Mouse (Mus musculus) erythroblast, embryonic 14.5 days (primary cell): Measurements from ENCODE around the gene Dock4. TPM values are rescaled to one million over a fixed set of nuclear protein-coding genes. Genes with fewer than 3 reads are reported as not detected.

Source experiments
- H3K27me3 ChIP-seq: 2 replicates; pipeline ENCODE4 v1.6.1; 2012; ENCODE audit warnings: inconsistent platforms; ENCODE audit not compliant: control insufficient read depth
- H3K36me3 ChIP-seq: 2 replicates; pipeline ENCODE4 v1.6.1; 2012; ENCODE audit warnings: mild to moderate bottlenecking, inconsistent platforms; ENCODE audit not compliant: control insufficient read depth
- H3K4me1 ChIP-seq: 2 replicates; pipeline ENCODE4 v1.6.1; 2012; ENCODE audit warnings: inconsistent platforms; ENCODE audit not compliant: control insufficient read depth
- H3K4me3 ChIP-seq: replicated peaks from 2 replicates; pipeline ENCODE3; 2012; ENCODE audit warnings: moderate library complexity, mild to moderate bottlenecking, inconsistent platforms
- H3K9me3 ChIP-seq: 2 replicates; pipeline ENCODE4 v1.6.1; 2012; ENCODE audit warnings: low read length, inconsistent platforms, mixed read lengths; ENCODE audit not compliant: control insufficient read depth
- GATA1 ChIP-seq: IDR thresholded peaks from 2 replicates; pipeline ENCODE4 v1.6.1; 2012; ENCODE audit warnings: low read length, inconsistent platforms, mixed read lengths
- TAL1 ChIP-seq: IDR thresholded peaks from 3 replicates; pipeline ENCODE4 v1.6.1; 2012; ENCODE audit warnings: low read length, inconsistent platforms, mixed read lengths
- polyA plus RNA-seq: library from polyadenylated mRNA; stranded (reverse); fragments of >175 nt; gene quantifications from 2 replicates; pipeline ENCODE4 v1.2.3, GENCODE M21; 2012

Gene Dock4
- polyA plus RNA-seq, 1 experiment: 0.05 TPM

DNA sequence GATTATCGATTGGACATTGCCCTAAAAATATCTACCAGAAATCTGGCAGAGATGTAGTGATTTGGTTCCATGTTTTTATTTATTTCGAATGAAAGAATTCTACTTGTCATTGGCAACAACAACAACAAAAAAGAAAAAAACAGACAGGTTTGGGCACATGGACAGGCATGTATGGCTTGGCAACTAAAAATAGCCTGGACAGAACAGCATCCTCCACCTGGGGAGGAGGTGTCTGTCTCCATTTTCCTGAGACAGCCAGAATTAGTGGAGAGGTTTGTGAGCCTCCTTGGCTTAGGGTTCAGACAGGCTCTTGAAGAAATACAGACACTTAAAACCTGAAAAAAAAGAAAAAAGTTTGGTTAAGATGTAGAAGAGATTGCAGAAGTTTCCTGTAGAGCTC lies 10.8 kb downstream of the Dock4 start:
- Histone ChIP-seq H3K36me3 (no peaks in the 10 kb centered on the region), H3K9me3 (no peaks in the 10 kb centered on the region), H3K4me1 (no peaks in the 10 kb centered on the region), H3K27me3 (no peaks in the 10 kb centered on the region), H3K4me3 (no peak overlapping the region)
- TF ChIP-seq TAL1 (no peak), GATA1 (no peak)

GRCm38 (mm10) chr12:40458977-40459376 lies 13.2 kb downstream of the Dock4 start:
- Histone ChIP-seq H3K4me1 (no peaks in the 10 kb centered on the region), H3K4me3 (no peak overlapping the region), H3K27me3 (no peaks in the 10 kb centered on the region), H3K36me3 (no peaks in the 10 kb centered on the region), H3K9me3 (no peaks in the 10 kb centered on the region)
- TF ChIP-seq GATA1 (no peak), TAL1 (no peak)

- no peak for TF ChIP-seq TAL1
- no peak for TF ChIP-seq GATA1
- Histone ChIP-seq H3K4me1 (no peaks in the 10 kb centered on the region), H3K36me3 (no peaks in the 10 kb centered on the region), H3K4me3 (no peak overlapping the region), H3K27me3 (no peaks in the 10 kb centered on the region), H3K9me3 (no peaks in the 10 kb centered on the region)
Measured at GRCm38 (mm10) chr12:40459673-40460265, 14.0 kb downstream of the Dock4 start.

DNA sequence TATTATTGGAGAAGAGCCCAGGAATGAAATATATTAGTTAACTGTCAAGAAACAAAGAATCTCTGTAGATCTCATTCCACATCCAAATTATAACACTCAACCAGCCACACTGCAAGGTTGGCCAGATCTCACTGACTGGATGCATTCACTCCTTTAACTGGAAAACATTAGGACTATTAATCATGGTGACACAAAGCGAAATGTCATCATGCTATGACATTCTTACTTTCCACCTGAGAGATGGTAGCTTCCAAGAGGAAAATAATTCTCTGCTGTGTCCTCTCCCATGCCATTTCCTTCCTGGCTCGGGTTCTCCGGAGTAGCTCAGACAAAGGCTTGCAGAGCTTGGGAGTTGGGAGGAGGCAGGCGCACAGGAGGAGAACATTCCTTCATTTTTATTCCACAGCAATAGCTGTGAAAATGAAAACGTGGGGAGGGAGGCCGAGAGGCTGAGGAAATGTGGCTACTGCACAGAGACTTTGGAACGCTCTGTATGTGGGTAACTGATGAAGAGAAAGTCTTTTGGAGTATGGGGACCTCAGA lies 17.0 kb downstream of the Dock4 start:
- no peaks in the 10 kb centered on the region for H3K36me3 ChIP-seq

GRCm38 (mm10) chr12:40463828-40464227 lies 18.1 kb downstream of the Dock4 start:
- no peak for TF ChIP-seq TAL1
- TF ChIP-seq GATA1: no peak
- Histone ChIP-seq H3K4me3 (no peak overlapping the region), H3K36me3 (no peaks in the 10 kb centered on the region), H3K27me3 (no peaks in the 10 kb centered on the region), H3K9me3 (no peaks in the 10 kb centered on the region), H3K4me1 (no peaks in the 10 kb centered on the region)

More for the DNA sequence above, 17.0 kb downstream of the Dock4 start:
- H3K4me1 ChIP-seq: no peaks in the 10 kb centered on the region
- H3K4me3 ChIP-seq: no peak overlapping the region
- TF ChIP-seq TAL1 (no peak), GATA1 (no peak)
- H3K9me3 ChIP-seq: no peaks in the 10 kb centered on the region
- H3K27me3 ChIP-seq: no peaks in the 10 kb centered on the region

GRCm38 (mm10) chr12:40464282-40464681 lies 18.5 kb downstream of the Dock4 start:
- TF ChIP-seq GATA1 (no peak), TAL1 (no peak)
- no peak overlapping the region for H3K4me3 ChIP-seq
- no peaks in the 10 kb centered on the region for H3K4me1 ChIP-seq
- no peaks in the 10 kb centered on the region for H3K27me3 ChIP-seq
- no peaks in the 10 kb centered on the region for H3K36me3 ChIP-seq
- H3K9me3 ChIP-seq: no peaks in the 10 kb centered on the region

DNA sequence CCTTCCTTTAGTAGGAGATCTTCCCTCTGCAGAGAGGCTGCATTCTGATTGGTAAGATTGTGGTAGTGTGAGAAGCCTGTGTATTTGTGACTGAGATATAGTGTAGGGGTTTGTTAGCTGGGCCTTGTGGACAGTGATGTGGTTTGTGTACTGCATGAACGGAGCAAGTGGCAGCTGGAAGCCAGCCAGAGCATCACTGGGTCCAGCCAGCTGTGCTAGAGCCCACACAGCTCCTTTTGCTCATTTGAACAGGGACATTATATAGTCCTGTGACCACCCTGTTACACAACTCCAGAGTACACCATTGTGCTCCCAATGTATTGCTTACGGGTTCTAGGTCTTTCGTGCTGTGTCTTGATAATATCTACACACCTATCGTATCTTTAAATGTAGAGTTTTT lies 22.5 kb downstream of the Dock4 start:
- no peak overlapping the region for H3K4me3 ChIP-seq
- H3K4me1 ChIP-seq: no peaks in the 10 kb centered on the region
- TF ChIP-seq GATA1 (no peak), TAL1 (no peak)

GRCm38 (mm10) chr12:40469009-40469408 lies 23.3 kb downstream of the Dock4 start:
- Histone ChIP-seq H3K27me3 (no peaks in the 10 kb centered on the region), H3K4me3 (no peak overlapping the region), H3K4me1 (no peaks in the 10 kb centered on the region), H3K36me3 (no peaks in the 10 kb centered on the region), H3K9me3 (no peaks in the 10 kb centered on the region)
- TF ChIP-seq TAL1 (no peak), GATA1 (no peak)

More for the DNA sequence above, 22.5 kb downstream of the Dock4 start:
- H3K36me3 ChIP-seq: no peaks in the 10 kb centered on the region
- no peaks in the 10 kb centered on the region for H3K9me3 ChIP-seq
- H3K27me3 ChIP-seq: no peaks in the 10 kb centered on the region

GRCm38 (mm10) chr12:40471649-40472399 lies 26.1 kb downstream of the Dock4 start:
- Histone ChIP-seq H3K4me1 (no peaks in the 10 kb centered on the region), H3K36me3 (no peaks in the 10 kb centered on the region), H3K9me3 (no peaks in the 10 kb centered on the region), H3K27me3 (no peaks in the 10 kb centered on the region), H3K4me3 (no peak overlapping the region)
- TF ChIP-seq TAL1: no peak
- no peak for TF ChIP-seq GATA1
